In the genomic region with DNA sequence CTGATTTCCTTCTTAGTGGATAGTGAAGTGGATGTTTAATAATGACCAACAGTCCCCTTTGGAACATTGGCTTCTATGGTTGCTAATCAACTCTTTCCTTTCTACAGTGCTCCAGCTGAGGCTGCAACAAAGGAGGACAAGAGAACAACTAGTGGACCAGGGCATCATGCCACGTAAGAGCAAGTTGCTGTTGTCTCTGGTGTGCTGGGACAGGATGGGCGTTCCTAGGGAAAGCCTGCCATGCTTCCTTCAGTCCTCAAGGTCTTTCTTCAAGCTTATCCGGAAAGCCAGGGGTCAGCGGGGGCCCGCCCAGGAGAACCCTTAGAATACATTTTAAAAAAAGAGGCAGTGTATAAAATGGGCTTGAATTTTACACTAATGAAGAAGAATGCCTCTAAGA, we compare ENCODE assay signal across 15 mouse cellular contexts.
DNase-seq lines count a peak whose midpoint lies in the region; ATAC-seq and TF ChIP-seq lines count a peak whose summit lies in the region.
"Had no signal": no experiment of that assay in that cellular context is flagged by ENCODE, and none has a peak within 500 bp of the region (broad histone marks: within the 10 kb centered on the region; RNA-seq: fewer than 3 reads in every experiment).

No protein-coding gene starts in this region.

- peaks cover 19% of the 10 kb centered on the region for H3K4me1 ChIP-seq in heart, embryonic 12.5 days (replicated peaks)
- H3K4me1 ChIP-seq in cortical plate, adult 2 months (ENCODE audit: control insufficient read depth, insufficient read depth, low read length), result peaks cover 15% of the 10 kb centered on the region
- H3K4me1 ChIP-seq in kidney, adult 2 months (ENCODE audit: control insufficient read depth, insufficient read depth, low read length), result no peaks in the 10 kb centered on the region
- 0 out of 2 replicates have a peak, but pooled peaks cover 4% of the 10 kb centered on the region for H3K4me1 ChIP-seq in lung, postnatal 0 days (ENCODE audit: insufficient read depth, low read depth, low read length)
- H3K4me1 ChIP-seq: embryonic facial prominence, embryonic 10.5 days; limb, embryonic 13.5 days had no signal

- peak; percentile 92 for TF ChIP-seq EP300 in lung, postnatal 0 days (IDR thresholded peaks at IDR 0.05)

- no peak overlapping the region for H3K9ac ChIP-seq in heart, embryonic 12.5 days
- H3K9ac ChIP-seq in lung, postnatal 0 days (replicated peaks; ENCODE audit: low read depth), result no peak overlapping the region
- H3K9ac ChIP-seq: limb, embryonic 13.5 days; lung, embryonic 14.5 days; neural tube, embryonic 15.5 days had no signal

- no peak overlapping the region for H3K4me3 ChIP-seq in heart, embryonic 12.5 days
- no peak overlapping the region for H3K4me3 ChIP-seq in cortical plate, adult 2 months (ENCODE audit: insufficient read depth, low read length)
- H3K4me3 ChIP-seq in kidney, adult 2 months (ENCODE audit: insufficient read depth, low read depth, low read length), result no peak overlapping the region
- H3K4me3 ChIP-seq in lung, postnatal 0 days (ENCODE audit: low read depth, low read length), result no peak overlapping the region
- H3K4me3 ChIP-seq: embryonic facial prominence, embryonic 10.5 days; limb, embryonic 13.5 days; neural tube, embryonic 15.5 days had no signal

- no peak for ATAC-seq in heart, embryonic 12.5 days (ENCODE audit: insufficient number of reproducible peaks, low FRiP score)
- ATAC-seq in lung, postnatal 0 days, result peak; percentile 92
- ATAC-seq: forebrain, embryonic 14.5 days; midbrain, embryonic 16.5 days had no signal

- no peak overlapping the region for H3K4me2 ChIP-seq in heart, embryonic 12.5 days
- no peak overlapping the region for H3K4me2 ChIP-seq in lung, postnatal 0 days (replicated peaks; ENCODE audit: low read depth, low read length)
- H3K4me2 ChIP-seq: limb, embryonic 13.5 days; lung, embryonic 14.5 days; neural tube, embryonic 15.5 days had no signal

- no peak overlapping the region for H3K27ac ChIP-seq in heart, embryonic 12.5 days (ENCODE audit: poor library complexity, severe bottlenecking)
- peak overlapping the region; percentile 86 for H3K27ac ChIP-seq in cortical plate, adult 2 months (ENCODE audit: insufficient read depth, low read length)
- peak overlapping the region; percentile 45 for H3K27ac ChIP-seq in kidney, adult 2 months (ENCODE audit: insufficient read depth, low read depth, low read length)
- H3K27ac ChIP-seq in lung, postnatal 0 days (ENCODE audit: low read length), result peak overlapping the region; percentile 72
- H3K27ac ChIP-seq: embryonic facial prominence, embryonic 10.5 days; limb, embryonic 13.5 days; neural tube, embryonic 15.5 days had no signal

- TF ChIP-seq CTCF in cortical plate, adult 2 months (IDR thresholded peaks at IDR 0.05; ENCODE audit: extremely low read depth, insufficient read depth, low read length), result no peak
- TF ChIP-seq CTCF in kidney, adult 2 months (conservative IDR thresholded peaks at IDR 0.05; ENCODE audit: insufficient read depth, insufficient read length, low read depth, low read length), result no peak
- TF ChIP-seq CTCF in lung, postnatal 0 days (IDR thresholded peaks at IDR 0.05), result no peak

- 81% methylated on average over 5 of the region's 5 CpGs for WGBS in heart, embryonic 12.5 days
- WGBS in kidney, adult 2 months, result 79% methylated on average over 5 of the region's 5 CpGs
- 76% methylated on average over 5 of the region's 5 CpGs for WGBS in lung, postnatal 0 days

- TF ChIP-seq POLR2A in cortical plate, adult 2 months (IDR thresholded peaks at IDR 0.05; ENCODE audit: extremely low read depth, insufficient read depth, low read length), result no peak
- no peak for TF ChIP-seq POLR2A in kidney, adult 2 months (IDR thresholded peaks at IDR 0.05; ENCODE audit: low read depth, low read length)

- 0 out of 2 replicates have a peak, but pooled peaks cover under 1% of the 10 kb centered on the region for H3K36me3 ChIP-seq in heart, embryonic 12.5 days
- H3K36me3 ChIP-seq in kidney, adult 2 months (ENCODE audit: control insufficient read depth, insufficient read depth, low read length), result peaks cover 1% of the 10 kb centered on the region; the same call in 1 of the 2 replicates
- no peaks in the 10 kb centered on the region for H3K36me3 ChIP-seq in lung, postnatal 0 days (ENCODE audit: insufficient read depth, low read length)
- H3K36me3 ChIP-seq: embryonic facial prominence, embryonic 10.5 days; neural tube, embryonic 15.5 days had no signal

- no peaks in the 10 kb centered on the region for H3K27me3 ChIP-seq in heart, embryonic 12.5 days (replicated peaks)
- no peaks in the 10 kb centered on the region for H3K27me3 ChIP-seq in kidney, adult 2 months (replicated peaks; ENCODE audit: control insufficient read depth, insufficient read depth, low read length)
- no peaks in the 10 kb centered on the region for H3K27me3 ChIP-seq in lung, postnatal 0 days (replicated peaks; ENCODE audit: insufficient read depth, low read length)
- H3K27me3 ChIP-seq: limb, embryonic 13.5 days; neural tube, embryonic 15.5 days had no signal

- H3K9me3 ChIP-seq in heart, embryonic 12.5 days (replicated peaks), result no peaks in the 10 kb centered on the region
- no peaks in the 10 kb centered on the region for H3K9me3 ChIP-seq in lung, postnatal 0 days (ENCODE audit: low read length)
- H3K9me3 ChIP-seq: embryonic facial prominence, embryonic 10.5 days; limb, embryonic 13.5 days; neural tube, embryonic 15.5 days had no signal

- DNase-seq in heart, adult 18-20 months, result peak; percentile 40 to 82
- DNase-seq in kidney, adult 2 months, result peak; percentile 84
- peak; percentile 76 for DNase-seq in lung, postnatal 0 days (ENCODE audit: low spot score)
- DNase-seq in spleen, postnatal 10 days (ENCODE audit: low spot score in 2 of 2), result no peak
- no peak for DNase-seq in cerebellum, adult 8-10 months
- DNase-seq in embryo, embryonic 10.5 days (ENCODE audit: low spot score), result no peak
- DNase-seq: cerebellum, adult 9-10 months; lung, embryonic 14.5 days had no signal

Comparison
In these comparisons a context has a peak if more than half of its experiments do, and no peak if none do; other contexts are left out.
1. DNase-seq: peak in heart, adult 18-20 months (2 of 2), kidney, adult 2 months (single experiment) and lung, postnatal 0 days (single experiment); none in spleen, postnatal 10 days (0 of 2), cerebellum, adult 8-10 months (single experiment) and embryo, embryonic 10.5 days (single experiment).